Mouse (Mus musculus) cerebellum, adult 9-10 months (tissue): ENCODE data around the gene Olfr698.
"Not testable (repeated sequence)": the region's sequence is repeated elsewhere in the genome, so short reads cannot be mapped to it uniquely, and the experiment has no call there.

Experiments
- DNase-seq: peaks from one replicate; pipeline ENCODE4 v3.0.0; 2022

Gene Olfr698

DNA sequence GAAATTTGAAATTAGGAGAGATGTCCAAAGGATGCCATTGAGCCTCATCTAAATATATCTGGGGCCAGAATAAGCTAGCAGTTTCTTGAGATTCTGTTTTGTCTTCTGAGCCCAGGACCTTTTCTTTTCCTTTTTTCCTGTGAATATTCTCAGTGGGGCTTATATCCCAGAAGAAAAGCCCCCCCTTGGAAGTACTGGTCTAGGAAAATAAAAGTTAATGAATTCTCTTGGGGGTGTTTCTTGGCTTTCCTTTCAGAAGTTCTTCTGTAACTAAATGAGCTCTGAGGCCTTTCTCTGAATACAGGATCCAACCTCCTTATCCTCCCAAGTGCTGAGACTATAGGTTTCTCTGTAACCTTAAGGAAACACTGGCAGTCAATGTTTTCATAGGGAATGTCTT, at the start of gene Olfr698:
Olfr698 (minus strand) TSS at position 101 of the 400 bp plus-strand sequence.
- DNase-seq = no peak

DNA sequence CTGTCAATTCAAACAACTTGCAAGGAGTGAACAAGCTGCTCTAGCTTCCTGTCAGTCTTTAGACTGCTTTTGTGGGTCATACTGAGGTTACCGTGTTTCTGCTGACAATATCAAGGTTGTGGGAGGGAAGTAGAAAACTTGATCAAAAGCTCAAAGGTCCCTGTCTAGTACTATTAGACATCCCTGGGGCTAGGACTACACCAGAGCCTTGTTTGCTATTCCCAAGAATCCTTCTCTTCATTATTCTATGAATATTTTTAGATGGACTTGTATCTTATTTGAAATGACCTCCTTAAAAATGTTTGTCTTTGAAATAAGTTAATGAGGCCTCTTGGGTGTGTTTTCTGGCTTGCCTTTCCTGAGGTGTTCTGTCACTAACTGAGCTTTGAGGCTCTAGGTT, 37.9 kb upstream of the Olfr698 start, which contains the start of gene Olfr699:
Olfr699 (minus strand) TSS at position 101 of the 400 bp plus-strand sequence.
- no peak for DNase-seq

- no peak for DNase-seq
These were observed 33.1 kb upstream of the Olfr698 start for GRCm38 (mm10) chr7:106788330-106788729.

DNA sequence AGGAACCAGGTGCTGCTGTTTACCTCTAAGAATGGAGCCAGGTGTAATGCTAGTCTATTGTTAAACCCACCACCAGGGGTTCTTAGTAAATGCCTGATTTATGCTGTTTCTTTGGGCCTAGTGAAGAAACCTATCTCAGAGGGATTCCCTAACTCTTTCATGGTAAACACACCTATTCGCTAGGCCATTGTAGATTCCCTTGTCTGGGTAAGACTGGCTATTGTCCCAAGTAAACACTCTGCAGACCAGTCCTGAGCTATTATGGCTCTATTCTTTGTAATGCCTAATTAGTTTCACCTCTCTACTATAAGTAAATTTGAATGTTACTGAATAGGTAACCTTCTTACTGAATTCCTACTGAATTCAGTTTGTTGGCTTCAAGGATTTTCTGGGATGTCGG, 5.8 kb upstream of the Olfr698 start:
- DNase-seq = not testable (repeated sequence)

GRCm38 (mm10) chr7:106758800-106759199, 3.6 kb upstream of the Olfr698 start:
- no peak for DNase-seq

DNA sequence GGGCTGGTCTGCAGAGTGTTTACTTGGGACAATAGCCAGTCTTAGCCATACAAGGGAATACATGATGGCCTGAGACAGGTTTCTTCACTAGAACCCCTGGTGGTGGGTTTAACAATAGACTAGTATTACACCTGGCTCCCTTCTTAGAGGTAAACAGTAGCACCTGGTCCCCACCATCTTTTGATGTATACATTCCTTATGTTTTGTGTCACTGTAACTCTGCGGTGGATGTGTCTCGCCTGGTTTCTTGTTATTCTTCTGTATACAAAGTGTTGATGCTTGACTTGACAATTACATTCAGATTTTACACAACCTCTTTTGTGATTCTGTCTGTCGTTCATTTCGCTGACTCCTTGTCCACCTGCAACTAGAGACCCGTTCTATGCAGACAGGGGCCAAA, 9.4 kb downstream of the Olfr698 start:
- no peak for DNase-seq

DNA sequence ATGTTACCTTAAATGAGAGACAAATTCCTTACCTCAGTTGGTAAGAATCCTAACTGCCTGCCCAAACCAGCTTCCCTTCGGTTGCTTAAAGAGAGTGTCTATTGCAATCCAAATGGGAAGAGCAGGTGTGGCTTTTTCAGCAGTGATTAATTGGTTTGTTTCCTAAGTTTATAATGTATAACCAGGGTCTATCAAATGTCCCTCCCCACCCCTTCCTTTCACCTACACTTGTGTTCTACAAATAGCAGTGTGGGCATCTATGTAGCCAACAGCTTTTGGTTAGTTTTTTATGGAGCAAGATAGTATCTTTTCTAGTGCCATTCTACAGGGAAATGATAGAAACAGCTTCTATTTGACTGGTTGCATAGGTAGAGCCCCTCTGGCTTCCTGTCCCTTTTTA, 12.9 kb downstream of the Olfr698 start, which contains the start of gene Olfr697:
Olfr697 (minus strand) TSS at position 101 of the 400 bp plus-strand sequence.
- DNase-seq = no peak

- DNase-seq = no peak
These were observed 18.2 kb downstream of the Olfr698 start for GRCm38 (mm10) chr7:106737028-106737427.

- DNase-seq = no peak
These were observed 21.5 kb downstream of the Olfr698 start for GRCm38 (mm10) chr7:106733717-106734116.

GRCm38 (mm10) chr7:106725654-106726053, 29.5 kb downstream of the Olfr698 start:
- DNase-seq = not testable (repeated sequence)

- DNase-seq = no peak
These were observed 38.9 kb downstream of the Olfr698 start, which contains the start of gene Olfr695 for GRCm38 (mm10) chr7:106716296-106716695. Gene Olfr695 (minus strand): TSS chr7:106716396.

DNA sequence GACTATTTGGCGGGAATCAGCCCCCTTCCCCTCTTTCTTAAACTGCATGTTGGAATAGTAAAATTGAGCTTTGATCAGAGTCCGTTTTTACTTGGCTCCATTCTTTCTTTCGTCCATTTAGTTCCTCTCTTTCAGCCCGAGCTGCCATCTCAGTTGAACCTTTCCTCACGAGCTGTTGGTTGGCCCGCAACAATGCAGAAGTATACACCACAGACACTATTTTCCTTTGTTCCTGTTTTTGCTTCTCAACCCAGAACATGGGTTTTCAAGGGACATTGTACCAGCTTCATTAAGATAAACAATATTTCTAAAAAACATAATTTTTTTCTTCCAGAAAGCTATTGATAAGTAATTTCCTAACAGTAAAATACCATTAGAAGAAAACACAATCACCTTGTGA, 43.7 kb downstream of the Olfr698 start:
- no peak for DNase-seq

DNA sequence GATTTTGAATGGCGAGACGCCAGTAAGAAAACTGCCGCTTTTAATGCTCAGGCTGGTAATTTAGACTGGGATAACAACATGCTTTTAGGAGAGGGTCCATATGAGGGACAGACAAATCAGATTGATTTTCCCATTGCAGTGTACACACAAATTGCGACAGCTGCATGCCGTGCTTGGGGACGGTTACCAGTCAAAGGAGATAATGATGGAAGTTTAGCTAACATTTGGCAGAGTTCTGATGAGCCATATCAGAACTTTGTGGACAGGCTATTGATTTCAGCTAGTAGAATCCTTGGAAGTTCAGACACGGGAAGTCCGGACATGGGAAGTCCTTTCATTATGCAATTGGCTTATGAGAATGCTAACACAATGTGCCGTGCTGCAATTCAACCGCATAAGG, 47.5 kb downstream of the Olfr698 start:
- DNase-seq = not testable (repeated sequence)
